Mouse (Mus musculus) ES-E14 (cell line): ENCODE measurements around the gene Grb10.

ENCODE experiments used
- CHD2 ChIP-seq: IDR thresholded peaks from 2 replicates; pipeline ENCODE4 v1.6.1; 2014; ENCODE audit warnings: mild to moderate bottlenecking, low read depth, low read length, inconsistent platforms
- MAFK ChIP-seq: IDR thresholded peaks from 2 replicates; pipeline ENCODE4 v1.6.1; 2014; ENCODE audit warnings: mild to moderate bottlenecking, low read depth, low read length, inconsistent platforms; ENCODE audit not compliant: insufficient read depth

DNA sequence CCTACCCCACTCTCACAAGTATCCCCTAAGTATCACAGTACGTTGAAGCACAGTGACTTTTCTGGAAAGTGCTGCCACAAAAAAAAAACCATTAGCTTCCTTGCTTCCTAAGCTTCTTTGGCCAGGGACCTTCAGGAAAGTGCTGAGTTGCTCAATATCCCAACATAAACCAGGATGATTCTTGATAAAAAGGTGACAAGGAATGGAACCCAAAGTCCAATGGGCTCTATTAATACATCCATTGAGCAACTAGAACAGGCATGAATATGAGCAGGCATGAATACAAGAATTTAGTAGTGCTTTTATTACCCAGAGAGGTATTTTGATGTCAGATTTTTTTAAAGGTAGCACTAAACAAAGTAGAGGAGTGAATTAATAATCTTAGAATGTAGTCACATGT lies 18.8 kb downstream of the Grb10 start:
- TF ChIP-seq MAFK (no peak), CHD2 (no peak)
